Mouse (Mus musculus) MEL (cell line): Measurements from ENCODE around the gene Klhl21. TPM values are rescaled to one million over a fixed set of nuclear protein-coding genes. Genes with fewer than 3 reads are reported as not detected.

Experiments used
- DNase-seq: peaks from one replicate; pipeline ENCODE4 v3.0.0; 2011; ENCODE audit warnings: low read depth, low spot score
- H3K27ac ChIP-seq: 2 replicates; pipeline ENCODE4 v1.5.1; 2012; ENCODE audit warnings: low read depth, mild to moderate bottlenecking, control low read depth, low read length, moderate library complexity; ENCODE audit not compliant: control insufficient read depth
- H3K27me3 ChIP-seq, 2 experiments: fragments of 150-350 bp in 1 of 2; sonication (generic) in 1 of 2; 2 replicates each; pipeline ENCODE4 v1.6.1; 2012; ENCODE audit warnings: low read length in 2 of 2, mild to moderate bottlenecking in 2 of 2, improper control_type of control experiment in 1 of 2, moderate library complexity in 1 of 2; ENCODE audit not compliant: insufficient read depth in 2 of 2, control insufficient read depth in 1 of 2
- H3K36me3 ChIP-seq, 2 experiments: 2 replicates each; pipeline ENCODE4 v1.6.1; 2012 to 2014; ENCODE audit warnings: low read length in 2 of 2, improper control_type of control experiment in 1 of 2, inconsistent platforms in 1 of 2, mild to moderate bottlenecking in 1 of 2; ENCODE audit not compliant: insufficient read depth in 2 of 2, control insufficient read depth in 1 of 2
- H3K4me1 ChIP-seq, 2 experiments: fragments of 150-350 bp in 1 of 2; sonication (generic) in 1 of 2; 2 replicates each; pipeline ENCODE4 v1.6.1; 2012; ENCODE audit warnings: low read length in 2 of 2, improper control_type of control experiment in 1 of 2, mild to moderate bottlenecking in 1 of 2; ENCODE audit not compliant: insufficient read depth in 2 of 2, control insufficient read depth in 1 of 2
- H3K4me3 ChIP-seq, 2 experiments: fragments of 150-350 bp in 1 of 2; sonication (generic) in 1 of 2; 2 replicates each; pipeline ENCODE4 v1.5.1; 2012; ENCODE audit warnings: low read depth in 2 of 2, low read length in 2 of 2, mild to moderate bottlenecking in 2 of 2, moderate library complexity in 2 of 2, control low read depth in 1 of 2, improper control_type of control experiment in 1 of 2; ENCODE audit not compliant: control insufficient read depth in 1 of 2, insufficient read depth in 1 of 2
- H3K79me2 ChIP-seq: 2 replicates; pipeline ENCODE4 v1.6.1; 2012; ENCODE audit warnings: mild to moderate bottlenecking, low read length, moderate library complexity; ENCODE audit not compliant: control insufficient read depth, poor library complexity, insufficient read depth
- H3K9ac ChIP-seq: 2 replicates; pipeline ENCODE4 v1.6.1; 2012; ENCODE audit warnings: low read depth, mild to moderate bottlenecking, control low read depth, low read length, moderate library complexity; ENCODE audit not compliant: control insufficient read depth, poor library complexity, severe bottlenecking
- H3K9me3 ChIP-seq: fragments of 150-350 bp; sonication (generic); replicated peaks from 2 replicates; pipeline ENCODE4 v1.6.1; 2012; ENCODE audit warnings: mild to moderate bottlenecking, low read length, improper control_type of control experiment, moderate library complexity; ENCODE audit not compliant: insufficient read depth
- CHD1 ChIP-seq: IDR thresholded peaks from 2 replicates; pipeline ENCODE4 v1.6.1; 2012; ENCODE audit warnings: low read depth, mild to moderate bottlenecking, inconsistent platforms, low read length, improper control_type of control experiment
- CHD2 ChIP-seq: IDR thresholded peaks from 2 replicates; pipeline ENCODE4 v1.6.1; 2011; ENCODE audit warnings: low read length, improper control_type of control experiment
- CTCF ChIP-seq, 3 experiments: IDR thresholded peaks in 2 of 3; conservative IDR thresholded peaks in 1 of 3; 2 replicates each; pipeline ENCODE4 v1.5.1; 2011 to 2012; ENCODE audit warnings: low read length in 3 of 3, low read depth in 2 of 3, mild to moderate bottlenecking in 2 of 3, improper control_type of control experiment in 1 of 3, inconsistent platforms in 1 of 3, mixed read lengths in 1 of 3, moderate library complexity in 1 of 3; ENCODE audit not compliant: control insufficient read depth in 1 of 3, insufficient read depth in 1 of 3, poor library complexity in 1 of 3, severe bottlenecking in 1 of 3
- E2F4 ChIP-seq: IDR thresholded peaks from 2 replicates; pipeline ENCODE4 v1.6.1; 2011; ENCODE audit warnings: low read depth, low read length, improper control_type of control experiment, borderline replicate concordance
- ELF1 ChIP-seq: IDR thresholded peaks from 2 replicates; pipeline ENCODE4 v1.6.1; 2014; ENCODE audit warnings: low read depth, mild to moderate bottlenecking, inconsistent platforms, low read length, improper control_type of control experiment, moderate library complexity
- EP300 ChIP-seq, 2 experiments: IDR thresholded peaks; 2 replicates each; pipeline ENCODE4 v1.6.1; 2011; ENCODE audit warnings: improper control_type of control experiment in 2 of 2, low read length in 2 of 2, low read depth in 1 of 2, mild to moderate bottlenecking in 1 of 2
- GATA1 ChIP-seq: IDR thresholded peaks from 2 replicates; pipeline ENCODE4 v1.6.1; 2011; ENCODE audit warnings: low read depth, low read length, improper control_type of control experiment
- HCFC1 ChIP-seq: IDR thresholded peaks from 2 replicates; pipeline ENCODE4 v1.6.1; 2012; ENCODE audit warnings: low read depth, mild to moderate bottlenecking, inconsistent platforms, low read length, improper control_type of control experiment, moderate library complexity
- MEF2A ChIP-seq: IDR thresholded peaks from 2 replicates; pipeline ENCODE4 v1.6.1; 2014; ENCODE audit warnings: low read depth, mild to moderate bottlenecking, inconsistent platforms, low read length, improper control_type of control experiment; ENCODE audit not compliant: poor library complexity, insufficient replicate concordance, severe bottlenecking; ENCODE audit errors: extremely low read depth
- NELFE ChIP-seq: IDR thresholded peaks from 2 replicates; pipeline ENCODE4 v1.6.1; 2011; ENCODE audit warnings: low read depth, low read length, improper control_type of control experiment
- NRF1 ChIP-seq: IDR thresholded peaks from 2 replicates; pipeline ENCODE4 v1.6.1; 2014; ENCODE audit warnings: low read depth, mild to moderate bottlenecking, inconsistent platforms, low read length, improper control_type of control experiment, moderate library complexity; ENCODE audit not compliant: poor library complexity, insufficient read depth, severe bottlenecking
- POLR2A ChIP-seq, 2 experiments: IDR thresholded peaks; 2 replicates each; pipeline ENCODE4 v1.6.1; 2011 to 2012; ENCODE audit warnings: low read length in 2 of 2, mild to moderate bottlenecking in 2 of 2, control low read depth in 1 of 2, improper control_type of control experiment in 1 of 2, low read depth in 1 of 2, moderate library complexity in 1 of 2; ENCODE audit not compliant: control insufficient read depth in 1 of 2, insufficient read depth in 1 of 2, poor library complexity in 1 of 2
- POLR2AphosphoS5 ChIP-seq: IDR thresholded peaks from 2 replicates; pipeline ENCODE4 v1.6.1; 2012; ENCODE audit warnings: low read depth, borderline replicate concordance, mild to moderate bottlenecking, inconsistent platforms, low read length, moderate library complexity, mixed read lengths
- SIN3A ChIP-seq: IDR thresholded peaks from 2 replicates; pipeline ENCODE4 v1.6.1; 2012; ENCODE audit warnings: low read length, improper control_type of control experiment, inconsistent platforms
- SMC3 ChIP-seq: IDR thresholded peaks from 2 replicates; pipeline ENCODE4 v1.6.1; 2011; ENCODE audit warnings: low read depth, low read length, improper control_type of control experiment
- TAL1 ChIP-seq: IDR thresholded peaks from 2 replicates; pipeline ENCODE4 v1.6.1; 2012; ENCODE audit warnings: mild to moderate bottlenecking, inconsistent platforms, low read length, moderate library complexity, mixed read lengths
- TBP ChIP-seq: IDR thresholded peaks from 2 replicates; pipeline ENCODE4 v1.8.0; 2011; ENCODE audit warnings: low read depth, low read length, improper control_type of control experiment
- UBTF ChIP-seq: IDR thresholded peaks from 2 replicates; pipeline ENCODE4 v1.6.1; 2012; ENCODE audit warnings: low read depth, mild to moderate bottlenecking, inconsistent platforms, low read length, improper control_type of control experiment, moderate library complexity, borderline replicate concordance; ENCODE audit not compliant: insufficient read depth
- USF1 ChIP-seq: IDR thresholded peaks from 2 replicates; pipeline ENCODE4 v1.6.1; 2014; ENCODE audit warnings: low read depth, mild to moderate bottlenecking, inconsistent platforms, low read length, improper control_type of control experiment, moderate library complexity
- USF2 ChIP-seq, 2 experiments: IDR thresholded peaks; 2 replicates each; pipeline ENCODE4 v1.6.1; 2011 to 2012; ENCODE audit warnings: improper control_type of control experiment in 2 of 2, low read length in 2 of 2, borderline replicate concordance in 1 of 2, inconsistent platforms in 1 of 2, low read depth in 1 of 2, mild to moderate bottlenecking in 1 of 2; ENCODE audit not compliant: insufficient read depth in 1 of 2
- polyA plus RNA-seq, 2 experiments: library from polyadenylated mRNA; stranded (reverse) in 1 of 2; unstranded in 1 of 2; fragments of >175 nt in 1 of 2; fragments of >200 nt in 1 of 2; gene quantifications; 2 replicates each; pipeline versions ENCODE4 v1.2.1 to v1.2.4; 2012; ENCODE audit warnings: low replicate concordance in 2 of 2, low read depth in 1 of 2; ENCODE audit not compliant: insufficient read length in 2 of 2, insufficient read depth in 1 of 2, missing spikeins in 1 of 2
- total RNA-seq: library from RNA; depleted of rRNA; stranded (reverse); fragments of 300-350 nt; gene quantifications from 2 replicates; pipeline ENCODE4 v1.2.3, GENCODE M21; 2012

Klhl21 gene
- total and polyA plus RNA-seq, 3 experiments: 18.0 to 22.5 TPM; not detected in 1

DNA sequence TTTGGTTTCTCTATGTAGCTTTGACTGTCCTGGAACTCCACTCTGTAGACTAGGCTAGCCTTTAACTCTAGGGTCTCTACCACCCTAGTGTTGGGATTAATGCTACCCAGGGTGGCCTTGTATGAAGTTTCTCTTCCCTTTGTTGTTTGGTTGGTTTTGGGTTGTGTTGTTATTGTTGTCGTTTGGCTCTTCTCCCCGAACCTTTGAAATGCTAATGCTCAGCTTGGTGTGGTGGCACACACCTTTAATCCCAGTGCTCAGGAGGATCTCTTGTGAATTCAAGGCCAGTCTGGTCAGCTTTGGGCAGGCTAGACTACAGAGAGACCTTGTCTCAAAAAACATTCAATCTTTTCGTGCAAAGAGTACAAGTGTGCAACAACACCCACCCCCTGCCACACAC lies 34.6 kb downstream of the Klhl21 start:
- Histone ChIP-seq H3K9ac (no peak overlapping the region), H3K27ac (no peak overlapping the region), H3K9me3 (no peaks in the 10 kb centered on the region), H3K4me3 (no peak overlapping the region), H3K4me1 (peaks cover 0 to 10% of the 10 kb centered on the region in 2 experiments; a peak in 2 of 4 replicates), H3K36me3 (peaks cover 8 to 17% of the 10 kb centered on the region in 2 experiments), H3K79me2 (peaks cover 51% of the 10 kb centered on the region), H3K27me3 (no peaks in the 10 kb centered on the region)
- peak in 1 of 2 experiments; percentile 35; a peak in 1 of 4 replicates for TF ChIP-seq POLR2A (IDR thresholded peaks at IDR 0.05; ENCODE audit: control insufficient read depth in 1 of 2, insufficient read depth in 1 of 2, low read depth in 1 of 2, low read length in 2 of 2, poor library complexity in 1 of 2)
- no peak for TF ChIP-seq EP300 (IDR thresholded peaks at IDR 0.05; ENCODE audit: low read depth in 1 of 2, low read length in 2 of 2)
- no peak for DNase-seq

DNA sequence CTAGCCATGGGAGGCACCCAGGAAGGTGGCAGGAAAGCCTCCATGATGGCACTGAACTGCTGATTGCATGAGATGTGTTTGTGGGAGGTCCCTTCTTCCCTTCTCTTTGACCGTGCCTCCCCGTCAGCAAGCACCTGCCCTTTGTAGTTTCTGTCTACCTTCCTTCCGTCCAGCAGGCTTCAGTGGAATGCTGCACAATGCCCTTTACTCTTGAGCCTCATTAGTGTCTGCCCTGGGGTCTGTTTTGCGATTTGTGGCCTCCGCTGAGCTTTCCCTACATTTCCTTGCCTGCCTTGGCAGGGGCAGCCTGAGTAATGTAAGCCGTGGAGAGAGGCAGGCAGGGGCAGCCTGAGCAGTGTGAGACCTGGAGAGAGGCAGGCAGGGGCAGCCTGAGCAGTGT lies 36.0 kb downstream of the Klhl21 start:
- Histone ChIP-seq H3K36me3 (peaks cover 8 to 21% of the 10 kb centered on the region in 2 experiments), H3K9me3 (no peaks in the 10 kb centered on the region), H3K9ac (no peak overlapping the region), H3K79me2 (peaks cover 46% of the 10 kb centered on the region), H3K27me3 (no peaks in the 10 kb centered on the region), H3K27ac (no peak overlapping the region), H3K4me3 (no peak overlapping the region), H3K4me1 (peaks cover 0 to 8% of the 10 kb centered on the region in 2 experiments; a peak in 2 of 4 replicates)
- no peak for DNase-seq
- TF ChIP-seq E2F4: no peak
- no peak for TF ChIP-seq CHD2
- TF ChIP-seq ELF1: no peak
- TF ChIP-seq CHD1: no peak
- TF ChIP-seq MEF2A: no peak
- TF ChIP-seq NRF1: no peak
- no peak for TF ChIP-seq TAL1
- TF ChIP-seq POLR2AphosphoS5: no peak
- TF ChIP-seq CTCF (IDR thresholded peaks at IDR 0.05 in 2 of 3, conservative IDR thresholded peaks at IDR 0.05 in 1 of 3; ENCODE audit: control insufficient read depth in 1 of 3, insufficient read depth in 1 of 3, low read depth in 2 of 3, low read length in 3 of 3, poor library complexity in 1 of 3, severe bottlenecking in 1 of 3): no peak

DNA sequence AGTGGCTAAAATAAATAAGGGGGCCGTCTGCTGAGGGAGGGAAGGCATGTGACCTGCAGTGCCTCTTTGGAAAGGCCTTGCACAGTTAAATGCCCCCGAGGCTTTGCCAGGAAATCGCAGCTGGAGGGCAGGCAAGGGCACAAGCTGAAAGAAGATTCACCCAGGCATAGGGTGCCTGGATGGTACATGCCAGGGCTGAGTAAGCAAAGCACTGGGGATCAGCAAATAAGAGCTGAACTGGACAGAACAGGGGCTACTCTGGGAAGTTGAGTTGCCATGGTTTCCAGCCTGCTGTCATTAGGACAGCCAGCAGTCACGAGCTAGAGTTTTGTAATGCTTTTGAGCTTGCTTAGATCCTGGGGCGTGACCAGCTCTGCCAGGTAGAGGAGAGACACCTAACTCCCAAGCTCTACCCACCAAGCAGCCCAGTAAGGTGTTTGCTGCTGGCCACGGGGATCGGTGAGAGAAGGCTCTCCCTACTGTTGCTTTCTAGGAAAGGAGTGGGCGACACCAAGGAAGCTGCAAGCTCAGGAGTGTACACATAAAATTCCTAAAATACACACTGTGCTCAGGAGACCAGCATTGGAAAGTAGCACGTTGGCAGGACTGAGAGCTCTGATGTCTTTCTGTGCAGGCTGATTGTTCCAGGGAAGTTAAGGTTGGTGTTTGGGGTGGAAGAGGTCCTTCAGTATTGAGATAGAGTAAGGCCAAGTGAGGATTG lies 53.9 kb downstream of the Klhl21 start:
- no peaks in the 10 kb centered on the region for H3K4me1 ChIP-seq
- H3K27me3 ChIP-seq: no peaks in the 10 kb centered on the region
- no peaks in the 10 kb centered on the region for H3K79me2 ChIP-seq
- peaks cover 0 to 10% of the 10 kb centered on the region in 2 experiments; a peak in 1 of 4 replicates for H3K36me3 ChIP-seq
- no peak overlapping the region for H3K27ac ChIP-seq
- no peak overlapping the region for H3K4me3 ChIP-seq
- no peak overlapping the region for H3K9ac ChIP-seq
- TF ChIP-seq TBP: no peak
- no peak for TF ChIP-seq GATA1
- TF ChIP-seq USF2 (IDR thresholded peaks at IDR 0.05; ENCODE audit: borderline replicate concordance in 1 of 2, insufficient read depth in 1 of 2, low read depth in 1 of 2, low read length in 2 of 2): no peak
- TF ChIP-seq SMC3: no peak
- TF ChIP-seq CTCF (IDR thresholded peaks at IDR 0.05 in 2 of 3, conservative IDR thresholded peaks at IDR 0.05 in 1 of 3; ENCODE audit: control insufficient read depth in 1 of 3, insufficient read depth in 1 of 3, low read depth in 2 of 3, low read length in 3 of 3, poor library complexity in 1 of 3, severe bottlenecking in 1 of 3): no peak
- TF ChIP-seq UBTF: no peak
- TF ChIP-seq NELFE: no peak
- TF ChIP-seq TAL1: no peak
- TF ChIP-seq SIN3A: no peak
- TF ChIP-seq USF1: no peak
- TF ChIP-seq HCFC1: no peak
- no peaks in the 10 kb centered on the region for H3K9me3 ChIP-seq
- DNase-seq: no peak
